Mouse (Mus musculus) forebrain, embryonic 16.5 days (tissue): Measurements from ENCODE around the gene 9930022D16Rik. TPM values are rescaled to one million over a fixed set of nuclear protein-coding genes. Genes with fewer than 3 reads are reported as not detected.

Experiments
- ATAC-seq: fragments of 200-750 bp; cut with Nextera tagmentation; 2 replicates; pipeline ENCODE4 v1.8.0; 2017; ENCODE audit warnings: mild to moderate bottlenecking, moderate library complexity
- H3K27ac ChIP-seq: fragments of 300-500 bp; sonication (generic); 2 replicates; pipeline ENCODE4 v1.5.1; 2014; ENCODE audit warnings: low read length, control low read depth
- H3K27me3 ChIP-seq: fragments of 300-500 bp; sonication (generic); replicated peaks from 2 replicates; pipeline ENCODE4 v1.6.1; 2014; ENCODE audit warnings: low read length; ENCODE audit not compliant: control insufficient read depth, insufficient read depth
- H3K36me3 ChIP-seq: fragments of 300-500 bp; sonication (generic); 2 replicates; pipeline ENCODE4 v1.6.1; 2014; ENCODE audit not compliant: control insufficient read depth, insufficient read depth
- H3K4me1 ChIP-seq: fragments of 300-500 bp; sonication (generic); replicated peaks from 2 replicates; pipeline ENCODE4 v1.6.1; 2014; ENCODE audit warnings: low read length; ENCODE audit not compliant: control insufficient read depth, insufficient read depth
- H3K4me2 ChIP-seq: fragments of 300-500 bp; sonication (generic); 2 replicates; pipeline ENCODE4 v1.6.1; 2014; ENCODE audit warnings: mild to moderate bottlenecking, low read length, control low read depth
- H3K4me3 ChIP-seq: fragments of 300-500 bp; sonication (generic); replicated peaks from 2 replicates; pipeline ENCODE4 v1.5.1; 2014; ENCODE audit warnings: mild to moderate bottlenecking, low read length, control low read depth
- H3K9ac ChIP-seq: fragments of 300-500 bp; sonication (generic); replicated peaks from 2 replicates; pipeline ENCODE4 v1.6.1; 2014; ENCODE audit warnings: low read depth, low read length, control low read depth
- H3K9me3 ChIP-seq: fragments of 300-500 bp; sonication (generic); 2 replicates; pipeline ENCODE4 v1.6.1; 2016; ENCODE audit warnings: low read length; ENCODE audit not compliant: control insufficient read depth
- WGBS: fragments of 180-500 bp; shearing (Covaris S2); extraction: QIAGEN DNeasy Blood & Tissue Kit; methylation state at CpG from one replicate; pipeline ENCODE4 v1.1.7; 2014; 5-methylcytosine and 5-hydroxymethylcytosine counted together
- polyA plus RNA-seq: library from polyadenylated mRNA; unstranded; fragments of >200 nt; fragmentation: Nextera tagmentation; extraction: Ambion mirVana; gene quantifications from 2 replicates; pipeline ENCODE4 v1.2.1, GENCODE M21; 2015

9930022D16Rik gene
- polyA plus RNA-seq, 1 experiment from 2014 or later, result not detected

- peaks cover 11% of the 10 kb centered on the region for H3K4me1 ChIP-seq
- H3K9ac ChIP-seq, result no peak overlapping the region
- H3K27ac ChIP-seq, result no peak overlapping the region
- H3K9me3 ChIP-seq, result no peaks in the 10 kb centered on the region
- 61% methylated on average over 3 of the region's 3 CpGs for whole genome bisulfite sequencing
- H3K36me3 ChIP-seq, result peaks cover 6% of the 10 kb centered on the region; the same call in 1 of the 2 replicates
- no peak overlapping the region for H3K4me2 ChIP-seq
- H3K4me3 ChIP-seq, result no peak overlapping the region
- ATAC-seq, result no peak
- H3K27me3 ChIP-seq, result no peaks in the 10 kb centered on the region
Observed at GRCm38 (mm10) chr11:109441119-109441518, 27.4 kb downstream of the 9930022D16Rik start.

GRCm38 (mm10) chr11:109442166-109442730, 28.5 kb downstream of the 9930022D16Rik start:
- Histone ChIP-seq H3K4me1 (peaks cover 11% of the 10 kb centered on the region), H3K27ac (no peak overlapping the region), H3K9ac (no peak overlapping the region), H3K9me3 (no peaks in the 10 kb centered on the region), H3K4me3 (no peak overlapping the region), H3K36me3 (peaks cover 5% of the 10 kb centered on the region; the same call in 1 of the 2 replicates), H3K27me3 (no peaks in the 10 kb centered on the region), H3K4me2 (no peak overlapping the region)
- ATAC-seq, result no peak
- WGBS, result 70% methylated on average over 5 of the region's 5 CpGs

- WGBS, result 92% methylated on average over 8 of the region's 8 CpGs
- ATAC-seq, result no peak
- no peak overlapping the region for H3K27ac ChIP-seq
Observed at GRCm38 (mm10) chr11:109443468-109444263, 29.9 kb downstream of the 9930022D16Rik start.

GRCm38 (mm10) chr11:109444600-109444999, 30.9 kb downstream of the 9930022D16Rik start:
- H3K27ac ChIP-seq, result no peak overlapping the region
- peaks cover 8% of the 10 kb centered on the region for H3K4me1 ChIP-seq
- no peak overlapping the region for H3K9ac ChIP-seq
- WGBS, result 39% methylated on average over 7 of the region's 7 CpGs
- H3K4me3 ChIP-seq, result no peak overlapping the region
- no peaks in the 10 kb centered on the region for H3K9me3 ChIP-seq
- no peaks in the 10 kb centered on the region for H3K36me3 ChIP-seq
- no peaks in the 10 kb centered on the region for H3K27me3 ChIP-seq
- H3K4me2 ChIP-seq, result no peak overlapping the region
- ATAC-seq, result no peak

More at GRCm38 (mm10) chr11:109443468-109444263, 29.9 kb downstream of the 9930022D16Rik start:
- Histone ChIP-seq H3K4me3 (no peak overlapping the region), H3K9me3 (no peaks in the 10 kb centered on the region), H3K27me3 (no peaks in the 10 kb centered on the region), H3K4me2 (no peak overlapping the region), H3K4me1 (peaks cover 11% of the 10 kb centered on the region), H3K36me3 (no peaks in the 10 kb centered on the region), H3K9ac (no peak overlapping the region)

- ATAC-seq, result peak; percentile 69
- H3K4me2 ChIP-seq, result no peak overlapping the region
- 39% methylated on average over 13 of the region's 13 CpGs for WGBS
- H3K9ac ChIP-seq, result no peak overlapping the region
- H3K9me3 ChIP-seq, result no peaks in the 10 kb centered on the region
- no peak overlapping the region for H3K4me3 ChIP-seq
- no peaks in the 10 kb centered on the region for H3K27me3 ChIP-seq
- H3K4me1 ChIP-seq, result 0 out of 2 replicates have a peak, but pooled peaks cover 3% of the 10 kb centered on the region
- H3K36me3 ChIP-seq, result no peaks in the 10 kb centered on the region
- no peak overlapping the region for H3K27ac ChIP-seq
Observed at GRCm38 (mm10) chr11:109445438-109446035, 31.8 kb downstream of the 9930022D16Rik start.

GRCm38 (mm10) chr11:109451169-109451568, 37.5 kb downstream of the 9930022D16Rik start:
- H3K27me3 ChIP-seq, result no peaks in the 10 kb centered on the region
- WGBS, result 79% methylated on average over 11 of the region's 11 CpGs
- no peak overlapping the region for H3K27ac ChIP-seq
- no peak for ATAC-seq
- H3K36me3 ChIP-seq, result peaks cover 2% of the 10 kb centered on the region; the same call in 1 of the 2 replicates
- no peak overlapping the region for H3K4me3 ChIP-seq
- H3K4me2 ChIP-seq, result no peak overlapping the region
- H3K9me3 ChIP-seq, result no peaks in the 10 kb centered on the region
- no peak overlapping the region for H3K9ac ChIP-seq
- H3K4me1 ChIP-seq, result no peaks in the 10 kb centered on the region

GRCm38 (mm10) chr11:109456261-109456660, 42.5 kb downstream of the 9930022D16Rik start:
- Histone ChIP-seq H3K4me3 (no peak overlapping the region), H3K9ac (no peak overlapping the region), H3K27me3 (no peaks in the 10 kb centered on the region), H3K9me3 (no peaks in the 10 kb centered on the region), H3K36me3 (peaks cover 2% of the 10 kb centered on the region; the same call in 1 of the 2 replicates), H3K4me1 (no peaks in the 10 kb centered on the region), H3K27ac (no peak overlapping the region), H3K4me2 (no peak overlapping the region)
- no peak for ATAC-seq
- WGBS, result 83% methylated on average over 5 of the region's 5 CpGs

- H3K27me3 ChIP-seq, result no peaks in the 10 kb centered on the region
- H3K4me1 ChIP-seq, result no peaks in the 10 kb centered on the region
- H3K9ac ChIP-seq, result no peak overlapping the region
- no peak overlapping the region for H3K4me3 ChIP-seq
- no peak for ATAC-seq
- H3K4me2 ChIP-seq, result no peak overlapping the region
- H3K9me3 ChIP-seq, result no peaks in the 10 kb centered on the region
- H3K36me3 ChIP-seq, result peaks cover 2% of the 10 kb centered on the region; the same call in 1 of the 2 replicates
- no peak overlapping the region for H3K27ac ChIP-seq
- WGBS, result 95% methylated on average over 11 of the region's 11 CpGs
Observed at GRCm38 (mm10) chr11:109458165-109458564, 44.4 kb downstream of the 9930022D16Rik start.

- 81% methylated on average over 5 of the region's 5 CpGs for WGBS
Observed at GRCm38 (mm10) chr11:109460586-109460985, 46.9 kb downstream of the 9930022D16Rik start.

More at GRCm38 (mm10) chr11:109460586-109460985, 46.9 kb downstream of the 9930022D16Rik start:
- Histone ChIP-seq H3K4me2 (no peak overlapping the region), H3K4me1 (no peaks in the 10 kb centered on the region), H3K9me3 (no peaks in the 10 kb centered on the region), H3K36me3 (no peaks in the 10 kb centered on the region), H3K9ac (no peak overlapping the region), H3K27me3 (no peaks in the 10 kb centered on the region), H3K27ac (no peak overlapping the region), H3K4me3 (no peak overlapping the region)
- no peak for ATAC-seq
